8 mouse cellular contexts compared by ENCODE assay signal in the genomic region with DNA sequence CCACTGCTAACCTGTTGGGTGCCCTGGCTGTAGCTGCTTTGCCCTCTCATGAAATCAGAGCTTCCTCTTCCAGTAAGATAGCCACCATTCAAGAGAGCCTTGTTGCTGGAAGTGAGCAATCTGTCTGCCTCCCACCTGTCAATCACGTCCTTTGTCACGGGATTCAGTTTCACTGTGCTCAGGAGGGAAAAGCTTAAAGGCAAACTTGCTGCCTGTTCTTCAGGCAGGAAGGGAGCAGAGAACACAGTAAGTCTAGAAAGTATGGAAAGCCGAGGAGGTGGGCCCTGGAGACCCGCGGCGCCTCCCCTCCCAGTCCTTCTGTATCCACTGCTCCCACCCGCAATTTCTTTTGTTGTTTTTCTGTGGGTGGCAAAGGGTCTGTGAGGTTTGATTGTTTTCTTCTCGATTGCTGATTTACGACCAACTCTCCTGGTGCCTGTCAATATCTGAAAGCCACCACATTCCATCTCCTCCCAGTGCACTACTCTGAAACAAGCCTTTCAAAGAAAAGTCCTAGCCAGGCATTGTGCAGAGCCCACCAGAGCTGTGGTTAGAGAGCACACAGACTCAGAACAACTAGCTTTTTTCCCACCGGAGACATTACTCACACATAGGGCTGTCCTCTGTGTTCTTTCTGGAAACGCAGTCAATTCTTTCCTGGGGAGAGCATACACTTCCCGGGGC.
A peak's percentile ranks its signal among the peaks of the same experiment; 100 is the strongest.
DNase-seq lines count a peak whose midpoint lies in the region; ATAC-seq and TF ChIP-seq lines count a peak whose summit lies in the region.

No protein-coding gene starts in this region.

- H3K4me1 ChIP-seq in kidney, postnatal 0 days (replicated peaks; ENCODE audit: insufficient read depth, low read length), result peaks cover 9% of the 10 kb centered on the region
- H3K4me1 ChIP-seq in hindbrain, embryonic 16.5 days (ENCODE audit: control insufficient read depth, insufficient read depth, low read depth, low read length), result peaks cover 47% of the 10 kb centered on the region
- peaks cover 16% of the 10 kb centered on the region for H3K4me1 ChIP-seq in midbrain, postnatal 0 days (ENCODE audit: insufficient read depth, low read length)

- peak; percentile 34 for DNase-seq in kidney, postnatal 0 days (ENCODE audit: low spot score)
- DNase-seq in kidney, adult 18-20 months, result no peak
- peak; percentile 47 for DNase-seq in embryo, embryonic 9.5 days (ENCODE audit: extremely low spot score)
- DNase-seq in midbrain, postnatal 0 days (ENCODE audit: low spot score), result no peak
- no peak for DNase-seq in gastrocnemius, adult 18-20 months (ENCODE audit: low spot score)
- DNase-seq in spleen, adult 18-20 months, result no peak

- no peak for ATAC-seq in kidney, postnatal 0 days (replicated peaks; ENCODE audit: low FRiP score, low read depth)
- peak; percentile 22; the same call in 1 of the 2 replicates for ATAC-seq in hindbrain, embryonic 16.5 days
- ATAC-seq in midbrain, postnatal 0 days (ENCODE audit: low FRiP score), result 0 out of 2 replicates have a peak, but pooled peaks have one; percentile 21
- ATAC-seq in erythroid progenitor cell, adult 5-6 weeks (replicated peaks; ENCODE audit: low FRiP score, poor library complexity, severe bottlenecking), result no peak

- WGBS in kidney, postnatal 0 days, result 17% methylated on average over 12 of the region's 12 CpGs
- WGBS in hindbrain, embryonic 16.5 days, result 5% methylated on average over 12 of the region's 12 CpGs
- WGBS in midbrain, postnatal 0 days, result 6% methylated on average over 12 of the region's 12 CpGs

- no peak overlapping the region for H3K27ac ChIP-seq in kidney, postnatal 0 days
- H3K27ac ChIP-seq in hindbrain, embryonic 16.5 days (ENCODE audit: low read depth, low read length), result peak overlapping the region; percentile 74
- H3K27ac ChIP-seq in midbrain, postnatal 0 days (ENCODE audit: low read depth, low read length), result peak overlapping the region; percentile 76

- 0 out of 2 replicates have a peak overlapping the region, but pooled peaks have one; percentile 1 for H3K4me3 ChIP-seq in kidney, postnatal 0 days (replicated peaks; ENCODE audit: low read depth, low read length)
- peak overlapping the region; percentile 48 for H3K4me3 ChIP-seq in hindbrain, embryonic 16.5 days (ENCODE audit: low read length)
- peak overlapping the region; percentile 43 for H3K4me3 ChIP-seq in midbrain, postnatal 0 days (ENCODE audit: low read depth, low read length)

- no peaks in the 10 kb centered on the region for H3K9me3 ChIP-seq in kidney, postnatal 0 days (replicated peaks; ENCODE audit: low read length)
- no peaks in the 10 kb centered on the region for H3K9me3 ChIP-seq in hindbrain, embryonic 16.5 days (ENCODE audit: control insufficient read depth, low read length)
- no peaks in the 10 kb centered on the region for H3K9me3 ChIP-seq in midbrain, postnatal 0 days (ENCODE audit: low read length)

- H3K9ac ChIP-seq in kidney, postnatal 0 days (ENCODE audit: low read depth, low read length), result 0 out of 2 replicates have a peak overlapping the region, but pooled peaks have one; percentile 23
- peak overlapping the region; percentile 66 for H3K9ac ChIP-seq in hindbrain, embryonic 16.5 days (ENCODE audit: low read depth, low read length)
- H3K9ac ChIP-seq in midbrain, postnatal 0 days (replicated peaks; ENCODE audit: low read length, poor library complexity, severe bottlenecking), result peak overlapping the region; percentile 64

- TF ChIP-seq CTCF in kidney, postnatal 0 days (IDR thresholded peaks at IDR 0.05; ENCODE audit: low read depth), result no peak
- no peak for TF ChIP-seq CTCF in midbrain, postnatal 0 days (IDR thresholded peaks at IDR 0.05)

- no peaks in the 10 kb centered on the region; the same call in 1 of the 2 replicates for H3K27me3 ChIP-seq in kidney, postnatal 0 days (ENCODE audit: insufficient read depth, low read length)
- H3K27me3 ChIP-seq in hindbrain, embryonic 16.5 days (replicated peaks; ENCODE audit: control insufficient read depth, insufficient read depth, low read length), result no peaks in the 10 kb centered on the region
- H3K27me3 ChIP-seq in midbrain, postnatal 0 days (ENCODE audit: insufficient read depth, low read length), result no peaks in the 10 kb centered on the region

- no peaks in the 10 kb centered on the region for H3K36me3 ChIP-seq in kidney, postnatal 0 days (ENCODE audit: insufficient read depth, low read length)
- H3K36me3 ChIP-seq in hindbrain, embryonic 16.5 days (ENCODE audit: control insufficient read depth, insufficient read depth, low read length), result no peaks in the 10 kb centered on the region
- no peaks in the 10 kb centered on the region for H3K36me3 ChIP-seq in midbrain, postnatal 0 days (ENCODE audit: insufficient read depth, low read length)

- H3K4me2 ChIP-seq in kidney, postnatal 0 days (ENCODE audit: low read length), result peak overlapping the region; percentile 38
- peak overlapping the region; percentile 70 for H3K4me2 ChIP-seq in hindbrain, embryonic 16.5 days (ENCODE audit: low read length)
- peak overlapping the region; percentile 62 for H3K4me2 ChIP-seq in midbrain, postnatal 0 days (ENCODE audit: low read depth, low read length, poor library complexity, severe bottlenecking)

Comparison
In these comparisons a context has a peak if more than half of its experiments do, and no peak if none do; other contexts are left out.
1. DNase-seq: peak in kidney, postnatal 0 days (single experiment) and embryo, embryonic 9.5 days (single experiment); none in kidney, adult 18-20 months (single experiment), midbrain, postnatal 0 days (single experiment), gastrocnemius, adult 18-20 months (single experiment) and spleen, adult 18-20 months (0 of 2).
2. ATAC-seq: peak in hindbrain, embryonic 16.5 days (single experiment) and midbrain, postnatal 0 days (single experiment); none in kidney, postnatal 0 days (single experiment) and erythroid progenitor cell, adult 5-6 weeks (single experiment).
3. Peak in every context shown above with its lines, with median percentiles within 50 percentile points of each other: H3K4me2 ChIP-seq, H3K4me3 ChIP-seq and H3K9ac ChIP-seq.